Mouse (Mus musculus) embryonic facial prominence, embryonic 12.5 days (tissue): ENCODE measurements at regions not wholly inside any gene's neighbourhood (a gene's known extent, or its start where the extent isn't known, plus 50 kb on each side); places are given as distances from the start of the nearest gene placed in this dataset.

ENCODE experiments used
- ATAC-seq: fragments of 200-750 bp; cut with Nextera tagmentation; 2 replicates; pipeline ENCODE4 v1.8.0; 2017; ENCODE audit not compliant: insufficient number of reproducible peaks, insufficient read depth, low FRiP score, low TSS enrichment
- H3K27ac ChIP-seq: fragments of 300-500 bp; sonication (generic); 2 replicates; pipeline ENCODE4 v1.5.1; 2016; ENCODE audit warnings: mild to moderate bottlenecking
- H3K27me3 ChIP-seq: fragments of 300-500 bp; sonication (generic); 2 replicates; pipeline ENCODE4 v1.6.1; 2016; ENCODE audit warnings: mild to moderate bottlenecking, moderate library complexity
- H3K36me3 ChIP-seq: fragments of 300-500 bp; sonication (generic); 2 replicates; pipeline ENCODE4 v1.6.1; 2016; ENCODE audit warnings: mild to moderate bottlenecking
- H3K4me1 ChIP-seq: fragments of 300-500 bp; sonication (generic); 2 replicates; pipeline ENCODE4 v1.6.1; 2016
- H3K4me2 ChIP-seq: fragments of 300-500 bp; sonication (generic); replicated peaks from 2 replicates; pipeline ENCODE4 v1.6.1; 2016; ENCODE audit warnings: mild to moderate bottlenecking, moderate library complexity
- H3K4me3 ChIP-seq: fragments of 300-500 bp; sonication (generic); 2 replicates; pipeline ENCODE4 v1.5.1; 2016; ENCODE audit warnings: mild to moderate bottlenecking
- H3K9ac ChIP-seq: fragments of 300-500 bp; sonication (generic); 2 replicates; pipeline ENCODE4 v1.6.1; 2016; ENCODE audit warnings: mild to moderate bottlenecking, moderate library complexity
- H3K9me3 ChIP-seq: fragments of 300-500 bp; sonication (generic); 2 replicates; pipeline ENCODE4 v1.6.1; 2016; ENCODE audit warnings: mild to moderate bottlenecking, moderate library complexity
- WGBS: fragments of 180-500 bp; shearing (Covaris S2); methylation state at CpG from one replicate; pipeline ENCODE4 v1.1.7; 2016; 5-methylcytosine and 5-hydroxymethylcytosine counted together

GRCm38 (mm10) chr1:158187651-158188050, 168.5 kb downstream of the Brinp2 start:
- no peaks in the 10 kb centered on the region for H3K9me3 ChIP-seq
- no peaks in the 10 kb centered on the region for H3K27me3 ChIP-seq
- H3K27ac ChIP-seq: no peak overlapping the region
- H3K36me3 ChIP-seq: no peaks in the 10 kb centered on the region
- H3K4me1 ChIP-seq: 0 out of 2 replicates have a peak, but pooled peaks cover 3% of the 10 kb centered on the region
- no peak overlapping the region for H3K4me2 ChIP-seq
- ATAC-seq: no peak
- H3K9ac ChIP-seq: no peak overlapping the region
- 56% methylated on average over 8 of the region's 8 CpGs for WGBS
- no peak overlapping the region for H3K4me3 ChIP-seq

DNA sequence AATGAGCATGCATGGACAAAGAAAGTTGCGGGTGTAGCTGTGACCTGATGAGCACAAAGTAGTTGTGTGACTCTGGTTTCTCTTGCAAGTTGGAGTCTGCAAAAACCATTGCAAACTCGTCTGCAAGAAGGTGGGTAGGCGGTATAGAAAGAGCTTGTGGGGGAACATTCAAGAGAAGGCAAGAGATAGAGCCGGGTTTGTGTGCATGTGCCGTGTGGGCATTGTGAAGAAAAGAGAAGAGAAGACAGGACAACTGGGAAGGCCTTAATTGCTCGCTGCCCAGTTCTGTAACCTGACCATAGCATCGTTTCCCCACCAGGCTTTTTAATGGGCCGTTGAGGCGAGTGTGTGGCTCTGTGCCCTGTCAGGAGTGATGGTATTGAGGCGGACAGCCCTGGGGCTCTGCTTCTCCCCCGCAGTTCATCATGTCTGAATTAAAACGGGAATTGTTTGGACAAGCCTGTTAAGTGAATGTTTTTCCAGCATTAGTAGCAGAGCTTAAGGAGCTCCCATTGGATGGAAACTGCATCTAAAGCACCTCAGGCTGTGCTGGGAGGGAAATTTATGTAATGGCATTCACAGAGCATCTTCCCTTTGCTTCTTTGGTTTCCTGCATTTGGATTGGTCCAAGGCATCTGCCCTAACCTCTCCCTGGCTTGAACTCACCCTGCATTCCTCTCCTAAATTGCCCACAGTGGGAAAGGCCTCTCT, 163.1 kb downstream of the Brinp2 start:
- H3K27me3 ChIP-seq: no peaks in the 10 kb centered on the region
- ATAC-seq: peak; percentile 80; the same call in 1 of the 2 replicates
- H3K4me3 ChIP-seq: no peak overlapping the region
- no peak overlapping the region for H3K9ac ChIP-seq
- 32% methylated on average over 12 of the region's 12 CpGs for WGBS
- no peaks in the 10 kb centered on the region for H3K36me3 ChIP-seq
- H3K4me1 ChIP-seq: 0 out of 2 replicates have a peak, but pooled peaks cover 10% of the 10 kb centered on the region
- H3K9me3 ChIP-seq: no peaks in the 10 kb centered on the region
- peak overlapping the region; percentile 25; the same call in 1 of the 2 replicates for H3K27ac ChIP-seq
- no peak overlapping the region for H3K4me2 ChIP-seq

GRCm38 (mm10) chr1:158193968-158194565, 162.1 kb downstream of the Brinp2 start:
- no peak for ATAC-seq
- Histone ChIP-seq H3K4me3 (no peak overlapping the region), H3K27ac (no peak overlapping the region), H3K9ac (no peak overlapping the region), H3K9me3 (no peaks in the 10 kb centered on the region), H3K36me3 (no peaks in the 10 kb centered on the region), H3K4me1 (0 out of 2 replicates have a peak, but pooled peaks cover 10% of the 10 kb centered on the region), H3K4me2 (no peak overlapping the region), H3K27me3 (no peaks in the 10 kb centered on the region)
- WGBS: 68% methylated on average over 12 of the region's 12 CpGs
